Mouse (Mus musculus) ES-E14 (cell line): ENCODE measurements at regions not wholly inside any gene's neighbourhood (a gene's known extent, or its start where the extent isn't known, plus 50 kb on each side); places are given as distances from the start of the nearest gene placed in this dataset.

Source experiments
- DNase-seq: peaks from one replicate; pipeline ENCODE4 v3.0.0-alpha.2; 2013; ENCODE audit warnings: low read depth, low spot score
- H3K27ac ChIP-seq: 2 replicates; pipeline ENCODE4 v1.5.1; 2012; ENCODE audit warnings: low read depth, mild to moderate bottlenecking, low read length, moderate library complexity, mixed read lengths; ENCODE audit not compliant: poor library complexity, insufficient read depth, severe bottlenecking
- H3K36me3 ChIP-seq: 2 replicates; pipeline ENCODE4 v1.6.1; 2012; ENCODE audit warnings: mild to moderate bottlenecking, low read length, moderate library complexity, mixed read lengths; ENCODE audit not compliant: control insufficient read depth, poor library complexity, insufficient read depth, severe bottlenecking
- H3K4me1 ChIP-seq, 2 experiments: fragments of 150-350 bp in 1 of 2; sonication (generic) in 1 of 2; 2 replicates each; pipeline ENCODE4 v1.6.1; 2012; ENCODE audit warnings: low read length in 2 of 2, mild to moderate bottlenecking in 1 of 2, mixed read lengths in 1 of 2; ENCODE audit not compliant: control insufficient read depth in 2 of 2, insufficient read depth in 2 of 2, poor library complexity in 1 of 2
- H3K4me3 ChIP-seq, 2 experiments: fragments of 150-350 bp in 1 of 2; sonication (generic) in 1 of 2; 2 replicates each; pipeline ENCODE4 v1.5.1; 2012; ENCODE audit warnings: low read length in 2 of 2, low read depth in 1 of 2, mild to moderate bottlenecking in 1 of 2, mixed read lengths in 1 of 2; ENCODE audit not compliant: insufficient read depth in 1 of 2, poor library complexity in 1 of 2, severe bottlenecking in 1 of 2
- H3K9ac ChIP-seq: 2 replicates; pipeline ENCODE4 v1.6.1; 2012; ENCODE audit warnings: low read depth, mild to moderate bottlenecking, low read length, mixed read lengths; ENCODE audit not compliant: poor library complexity, insufficient read depth, severe bottlenecking
- H3K9me3 ChIP-seq: fragments of 150-350 bp; sonication (generic); 2 replicates; pipeline ENCODE4 v1.6.1; 2012; ENCODE audit warnings: low read depth, mild to moderate bottlenecking, low read length; ENCODE audit not compliant: control insufficient read depth, insufficient read depth
- CHD2 ChIP-seq: IDR thresholded peaks from 2 replicates; pipeline ENCODE4 v1.6.1; 2014; ENCODE audit warnings: mild to moderate bottlenecking, low read depth, low read length, inconsistent platforms
- HCFC1 ChIP-seq: IDR thresholded peaks from 2 replicates; pipeline ENCODE4 v1.6.1; 2012; ENCODE audit warnings: low read length, inconsistent platforms, borderline replicate concordance; ENCODE audit not compliant: insufficient read depth
- MAFK ChIP-seq: IDR thresholded peaks from 2 replicates; pipeline ENCODE4 v1.6.1; 2014; ENCODE audit warnings: mild to moderate bottlenecking, low read depth, low read length, inconsistent platforms; ENCODE audit not compliant: insufficient read depth
- ZC3H11A ChIP-seq: IDR thresholded peaks from 2 replicates; pipeline ENCODE4 v1.6.1; 2012; ENCODE audit warnings: low read depth, mild to moderate bottlenecking, inconsistent platforms, low read length, borderline replicate concordance
- ZNF384 ChIP-seq: IDR thresholded peaks from 2 replicates; pipeline ENCODE4 v1.6.1; 2012; ENCODE audit warnings: low read depth, low read length, inconsistent platforms
- in situ Hi-C, 2 experiments: fragments of 600-800 bp; cut with MboI; formaldehyde crosslinking; loops; one replicate each; pipeline ENCODE4 v1.15.1; 2025; ENCODE audit warnings: low sequenced_read_pairs in 2 of 2, inconsistent platforms in 1 of 2; ENCODE audit not compliant: unreplicated experiment in 2 of 2

DNA sequence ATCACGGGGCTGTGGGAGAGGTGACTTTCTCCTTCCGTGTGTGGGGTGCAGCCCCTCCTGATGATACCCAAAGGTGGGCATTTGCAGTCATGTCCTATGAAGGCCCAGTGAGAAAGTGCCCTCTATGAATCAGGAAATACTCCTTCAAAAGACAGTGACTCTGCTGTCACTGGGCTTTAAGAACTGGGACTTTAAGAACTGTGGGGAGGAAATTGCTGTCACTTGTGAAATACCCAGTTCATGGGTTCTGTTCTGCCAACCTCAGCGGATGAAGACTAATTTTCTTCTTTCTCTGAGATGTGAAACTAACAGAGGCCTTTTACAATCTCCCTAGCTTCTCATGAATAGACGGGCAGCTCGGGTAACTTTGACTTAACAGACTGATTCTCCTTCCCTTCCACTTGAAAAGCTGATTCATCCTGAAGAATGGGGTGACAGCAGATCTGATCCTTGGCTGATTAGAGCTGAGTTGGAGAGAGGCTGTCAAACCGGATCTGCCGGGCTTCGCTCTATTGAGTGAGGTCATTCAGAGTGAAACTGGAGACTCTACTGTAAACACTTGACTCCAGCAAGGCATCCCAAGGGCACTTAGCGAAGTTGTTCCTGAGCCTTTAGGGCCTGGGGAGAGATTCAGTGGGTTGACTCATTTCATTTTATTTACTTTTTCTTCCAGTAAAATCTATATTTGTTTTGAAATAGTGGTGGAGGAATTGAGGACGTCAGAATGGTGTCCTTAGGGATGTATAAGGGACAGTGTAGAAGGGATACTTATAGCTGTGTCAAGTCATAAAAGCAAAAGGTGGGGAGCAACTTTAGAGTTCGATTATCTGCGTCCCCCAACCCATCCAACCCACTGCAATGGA is 166.6 kb downstream of the Phlda1 start:
- Histone ChIP-seq H3K9me3 (no peaks in the 10 kb centered on the region), H3K36me3 (no peaks in the 10 kb centered on the region), H3K4me3 (no peak overlapping the region), H3K4me1 (peaks cover 6 to 14% of the 10 kb centered on the region in 2 experiments; a peak in 3 of 4 replicates), H3K9ac (no peak overlapping the region), H3K27ac (no peak overlapping the region)
- no peak for TF ChIP-seq CHD2
- 0 out of 2 replicates have a peak, but pooled peaks have one; percentile 39 for TF ChIP-seq MAFK
- TF ChIP-seq ZC3H11A: no peak
- peak; percentile 16 for DNase-seq
- in situ Hi-C loops: no loop called here

DNA sequence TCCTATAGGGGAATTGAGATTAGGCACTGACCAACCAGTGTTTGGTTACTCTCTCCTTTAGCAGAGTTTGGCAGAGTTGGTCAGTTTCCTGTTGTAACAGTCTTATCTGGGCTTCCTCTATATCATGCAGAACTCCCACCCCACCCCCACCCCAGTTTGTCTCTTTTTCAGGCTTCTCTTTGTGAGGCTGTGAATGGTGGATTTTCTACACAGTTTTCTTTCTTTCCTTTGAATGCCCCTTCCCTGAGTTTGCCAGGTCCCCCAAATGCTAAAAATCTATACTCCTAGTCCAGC is 167.2 kb downstream of the Phlda1 start:
- no peak for TF ChIP-seq ZNF384
- TF ChIP-seq MAFK: no peak
- TF ChIP-seq HCFC1: no peak
- no peak for TF ChIP-seq CHD2
- TF ChIP-seq ZC3H11A: no peak
- Histone ChIP-seq H3K27ac (no peak overlapping the region), H3K36me3 (no peaks in the 10 kb centered on the region), H3K9ac (no peak overlapping the region), H3K4me1 (peaks cover 6 to 14% of the 10 kb centered on the region in 2 experiments; a peak in 3 of 4 replicates), H3K9me3 (no peaks in the 10 kb centered on the region), H3K4me3 (no peak overlapping the region)
- DNase-seq: no peak
- in situ Hi-C loops: no loop called here

DNA sequence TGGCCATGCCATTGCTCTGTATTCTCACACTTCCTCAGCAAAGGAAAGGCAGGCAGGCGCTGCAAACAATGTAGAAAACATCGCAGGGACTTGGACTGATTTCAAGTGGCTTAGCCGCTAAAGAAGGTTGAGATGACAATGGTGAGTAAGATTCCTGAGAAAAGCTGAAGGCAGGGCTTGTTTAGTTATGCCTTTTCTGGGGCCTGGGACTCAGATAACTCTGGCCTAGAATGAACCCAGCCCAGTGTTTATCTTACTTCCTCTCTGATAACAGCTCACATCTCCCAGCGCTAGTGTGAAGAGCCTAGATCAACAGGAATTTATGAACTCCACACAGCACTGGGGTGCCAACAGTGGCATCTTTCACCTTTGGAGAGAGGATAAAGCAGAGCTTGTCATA is 170.2 kb downstream of the Phlda1 start:
- no peak overlapping the region for H3K9ac ChIP-seq

DNA sequence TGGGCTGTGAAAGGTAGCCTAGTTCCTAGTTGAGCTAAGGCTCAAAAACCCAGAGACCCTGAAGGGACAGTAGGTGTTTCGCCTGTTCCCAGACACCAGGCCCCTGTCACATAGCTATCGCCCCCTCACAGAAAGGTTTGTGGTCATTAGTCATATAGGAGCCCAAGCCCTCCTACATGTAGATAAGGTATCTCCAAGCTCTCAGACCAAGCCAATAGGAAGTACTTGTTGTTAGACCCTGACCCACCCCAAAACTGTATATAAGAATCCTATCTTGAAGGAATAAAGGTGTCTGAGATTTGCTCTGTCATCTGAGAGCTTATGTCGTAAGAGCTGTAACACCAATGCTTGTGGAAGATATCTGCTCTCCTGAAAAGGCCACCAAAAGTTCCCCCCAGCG is 174.8 kb downstream of the Phlda1 start:
- no peak for TF ChIP-seq CHD2
- no peak for TF ChIP-seq ZNF384
- TF ChIP-seq HCFC1: no peak
- no peak for TF ChIP-seq MAFK
- no peak for TF ChIP-seq ZC3H11A
- Histone ChIP-seq H3K4me3 (no peak overlapping the region), H3K4me1 (0 out of 4 replicates have a peak, but pooled peaks cover 0 to 3% of the 10 kb centered on the region in 2 experiments), H3K9ac (no peak overlapping the region), H3K9me3 (no peaks in the 10 kb centered on the region), H3K36me3 (no peaks in the 10 kb centered on the region), H3K27ac (no peak overlapping the region)
- no peak for DNase-seq
- in situ Hi-C loops: no loop called here

More for the DNA sequence above, 170.2 kb downstream of the Phlda1 start:
- no peak for TF ChIP-seq HCFC1
- TF ChIP-seq CHD2: no peak
- TF ChIP-seq ZC3H11A: no peak
- no peak for TF ChIP-seq MAFK
- no peak for TF ChIP-seq ZNF384
- Histone ChIP-seq H3K36me3 (no peaks in the 10 kb centered on the region), H3K9me3 (no peaks in the 10 kb centered on the region), H3K27ac (no peak overlapping the region), H3K4me3 (no peak overlapping the region), H3K4me1 (peaks cover 6 to 11% of the 10 kb centered on the region in 2 experiments; a peak in 3 of 4 replicates)
- no peak for DNase-seq
- in situ Hi-C loops: no loop called here
